ENCODE assay signal across 19 mouse cellular contexts in genomic region chr12:103346945-103347344, GRCm38 (mm10). TPM values are rescaled to one million over a fixed set of nuclear protein-coding genes. Genes with fewer than 3 reads are reported as not detected.
DNase-seq lines count a peak whose midpoint lies in the region; ATAC-seq and TF ChIP-seq lines count a peak whose summit lies in the region.
"Had no signal": no experiment of that assay in that cellular context is flagged by ENCODE, and none has a peak within 500 bp of the region (broad histone marks: within the 10 kb centered on the region; RNA-seq: fewer than 3 reads in every experiment).

No protein-coding gene starts in this region.

- no peak overlapping the region for H3K4me3 ChIP-seq in spleen, adult 2 months (ENCODE audit: extremely low read depth, insufficient read depth, insufficient read length)
- H3K4me3 ChIP-seq: forebrain, embryonic 13.5 days; hindbrain, embryonic 10.5 days had no signal

- H3K27ac ChIP-seq in spleen, adult 2 months (ENCODE audit: insufficient read depth, low read length), result peak overlapping the region; percentile 17
- H3K27ac ChIP-seq: forebrain, embryonic 13.5 days; hindbrain, embryonic 10.5 days; macrophage had no signal

- H3K27me3 ChIP-seq in spleen, adult 2 months (ENCODE audit: control insufficient read depth, insufficient read depth, low read length), result no peaks in the 10 kb centered on the region
- H3K27me3 ChIP-seq: forebrain, embryonic 13.5 days had no signal

- H3K36me3 ChIP-seq in spleen, adult 2 months (ENCODE audit: control insufficient read depth, insufficient read depth, low read length), result no peaks in the 10 kb centered on the region
- H3K36me3 ChIP-seq: hindbrain, embryonic 10.5 days had no signal

- 59% methylated on average over 8 of the region's 8 CpGs for WGBS in spleen, adult 2 months

- H3K4me1 ChIP-seq in spleen, adult 2 months (ENCODE audit: control insufficient read depth, insufficient read depth, insufficient read length), result peaks cover 40% of the 10 kb centered on the region
- H3K4me1 ChIP-seq: forebrain, embryonic 13.5 days had no signal

- no peak for TF ChIP-seq POLR2A in spleen, adult 2 months (IDR thresholded peaks at IDR 0.05; ENCODE audit: low read depth, low read length)

- ATAC-seq in cerebellum, adult (ENCODE audit: insufficient number of reproducible peaks, low FRiP score, low TSS enrichment), result no peak
- ATAC-seq: forebrain, embryonic 13.5 days had no signal

- DNase-seq in adrenal gland, postnatal 25 days, result peak; percentile 16
- DNase-seq in adrenal gland, postnatal 4 days (ENCODE audit: low spot score in 2 of 2), result no peak
- DNase-seq in left cerebral cortex, adult 11 months (ENCODE audit: low spot score), result peak; percentile 43
- no peak for DNase-seq in left cerebral cortex, postnatal 4 days
- no peak for DNase-seq in spleen, adult 2 months (ENCODE audit: low read depth in 1 of 2, low spot score in 2 of 2)
- DNase-seq in spleen, postnatal 14 days (ENCODE audit: low spot score in 2 of 2), result no peak
- DNase-seq in thymus, postnatal 14 days, result no peak
- DNase-seq: gastrocnemius, postnatal 25 days; kidney, adult 18-20 months; thymus, adult 2 months had no signal

- no peak for TF ChIP-seq CTCF in spleen, adult 2 months (IDR thresholded peaks at IDR 0.05; ENCODE audit: extremely low read depth, insufficient read depth, insufficient read length, insufficient replicate concordance)

- intact Hi-C loops in left cerebral cortex, postnatal 4 days (cut with DNase I), result loop anchor here (5.0 kb wide), 1 partner anchor 200 kb away; no protein-coding TSS in a partner anchor

RNA-seq across cellular contexts. Expression of gene Asb2, which starts 8.9 kb away (rescaled TPM):
- total RNA-seq in adrenal gland, postnatal 25 days (2021), result 0.85 and 1.4 TPM in 2 replicates
- total RNA-seq in adrenal gland, postnatal 4 days (2021), result 1 to 10 TPM; 2.5 to 5.2 TPM
- total RNA-seq in left cerebral cortex, postnatal 4 days (2021), result 1 to 10 TPM; 1.4 to 1.8 TPM
- polyA plus RNA-seq in spleen, adult 2 months (2012; rRNA removed), result 128 and 216 TPM in 2 replicates
- total RNA-seq: common myeloid progenitor, adult 5-6 weeks; MEL had no signal

RNA-seq across cellular contexts. Expression of gene Fam181a, which starts 36.2 kb away (rescaled TPM):
- not detected in 2 replicates for total RNA-seq in adrenal gland, postnatal 25 days (2021)
- total RNA-seq in adrenal gland, postnatal 4 days (2021), result not detected
- total RNA-seq in left cerebral cortex, postnatal 4 days (2021), result 1 to 10 TPM; 4.9 to 7.0 TPM
- polyA plus RNA-seq in spleen, adult 2 months (2012; rRNA removed), result not detected in 2 replicates
- total RNA-seq: common myeloid progenitor, adult 5-6 weeks; gastrocnemius, postnatal 25 days; MEL had no signal
- polyA plus RNA-seq: embryonic facial prominence, embryonic 14.5 days; large intestine, adult 2 months; liver, embryonic 16.5 days; macrophage; thymus, adult 2 months had no signal

RNA-seq across cellular contexts. Expression of gene Otub2, which starts 41.5 kb away (rescaled TPM):
- total RNA-seq in adrenal gland, postnatal 25 days (2021), result 3.5 and 3.9 TPM in 2 replicates
- total RNA-seq in adrenal gland, postnatal 4 days (2021), result 1 to 10 TPM; 3.2 to 3.5 TPM
- 10 to 100 TPM; 17.4 to 17.7 TPM for total RNA-seq in left cerebral cortex, postnatal 4 days (2021)
- 4.9 and 5.7 TPM in 2 replicates for polyA plus RNA-seq in spleen, adult 2 months (2012; rRNA removed)

Comparison
In these comparisons a context has a peak if more than half of its experiments do, and no peak if none do; other contexts are left out.
1. DNase-seq: peak in adrenal gland, postnatal 25 days (single experiment) and left cerebral cortex, adult 11 months (single experiment); none in adrenal gland, postnatal 4 days (0 of 2), left cerebral cortex, postnatal 4 days (single experiment), spleen, adult 2 months (0 of 2), spleen, postnatal 14 days (0 of 2) and thymus, postnatal 14 days (single experiment).